Mouse (Mus musculus): ENCODE measurements around the gene Fam184a.
"Not testable (repeated sequence)": the region's sequence is repeated elsewhere in the genome, so short reads cannot be mapped to it uniquely, and the experiment has no call there.

DNA sequence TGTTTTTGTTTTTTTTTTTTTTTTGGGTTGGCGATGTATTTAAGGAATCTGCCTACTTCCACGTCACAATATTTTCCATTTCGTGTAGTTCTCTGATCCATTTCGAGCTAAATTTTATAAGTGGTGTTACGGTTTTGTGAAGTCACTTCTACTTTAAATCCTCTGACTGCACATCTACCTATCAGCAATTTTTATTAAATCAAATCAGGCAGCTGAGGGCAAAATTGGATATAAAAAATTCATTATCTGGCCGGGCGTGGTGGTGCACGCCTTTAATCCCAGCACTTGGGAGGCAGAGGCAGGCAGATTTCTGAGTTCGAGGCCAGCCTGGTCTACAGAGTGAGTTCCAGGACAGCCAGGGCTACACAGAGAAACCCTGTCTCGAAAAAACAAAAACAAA is 120.6 kb downstream of the Fam184a start, which contains the start of gene Mcm9:
- TF ChIP-seq GATA1 (IDR thresholded peaks at IDR 0.05; ENCODE audit: borderline replicate concordance, low read length); FLI1 (IDR thresholded peaks at IDR 0.05; ENCODE audit: low read length): not testable (repeated sequence)

Measured in megakaryocyte, embryonic 14.5 days (primary cell).